Mouse (Mus musculus) large intestine, adult 2 months (tissue): ENCODE measurements around the gene Cd96. TPM values are rescaled to one million over a fixed set of nuclear protein-coding genes. Genes with fewer than 3 reads are reported as not detected.

Experiments used
- DNase-seq: peaks from one replicate; pipeline ENCODE4 v3.0.0-alpha.2; 2012; ENCODE audit warnings: low read depth, low spot score
- WGBS: fragments of 180-500 bp; shearing (Covaris S2); methylation state at CpG from one replicate; pipeline ENCODE4 v1.1.7; 2018; 5-methylcytosine and 5-hydroxymethylcytosine counted together
- polyA plus RNA-seq: library from polyadenylated mRNA; depleted of rRNA; stranded (reverse); fragments of >200 nt; gene quantifications from 2 replicates; pipeline ENCODE4 v1.2.3, GENCODE M21; 2012; rRNA removed

Cd96 gene
- polyA plus RNA-seq, 1 experiment: 1.4 TPM

GRCm38 (mm10) chr16:45998231-45998630 lies 121.8 kb downstream of the Cd96 start:
- no peak for DNase-seq

GRCm38 (mm10) chr16:45990901-45991676 lies 129.0 kb downstream of the Cd96 start:
- no peak for DNase-seq
- WGBS: 52% methylated on average over 10 of the region's 10 CpGs

More at GRCm38 (mm10) chr16:45998231-45998630, 121.8 kb downstream of the Cd96 start:
- 81% methylated on average over 7 of the region's 7 CpGs for WGBS

- WGBS: 61% methylated on average over 1 of the region's 1 CpGs
- DNase-seq: no peak
Measured at GRCm38 (mm10) chr16:45986236-45986635, 133.8 kb downstream of the Cd96 start.

Other genes with a start within 250 kb of the Cd96 start
- 1.6 and 4.6 TPM in 2 replicates for gene Phldb2, start 166.7 kb downstream of the Cd96 start, polyA plus RNA-seq
- 3.2 and 3.6 TPM in 2 replicates for gene Plcxd2, start 110.0 kb downstream of the Cd96 start, polyA plus RNA-seq
- 33.5 and 48.4 TPM in 2 replicates for gene Gm4737, start 34.8 kb upstream of the Cd96 start, polyA plus RNA-seq